Mouse (Mus musculus): ENCODE data around the gene Tmem88. TPM values are rescaled to one million over a fixed set of nuclear protein-coding genes. Genes with fewer than 3 reads are reported as not detected.
A peak's percentile ranks its signal among the peaks of the same experiment; 100 is the strongest.

The Tmem88 gene
- polyA plus RNA-seq, 1 experiment from 2014 or later: 8.7 TPM

DNA sequence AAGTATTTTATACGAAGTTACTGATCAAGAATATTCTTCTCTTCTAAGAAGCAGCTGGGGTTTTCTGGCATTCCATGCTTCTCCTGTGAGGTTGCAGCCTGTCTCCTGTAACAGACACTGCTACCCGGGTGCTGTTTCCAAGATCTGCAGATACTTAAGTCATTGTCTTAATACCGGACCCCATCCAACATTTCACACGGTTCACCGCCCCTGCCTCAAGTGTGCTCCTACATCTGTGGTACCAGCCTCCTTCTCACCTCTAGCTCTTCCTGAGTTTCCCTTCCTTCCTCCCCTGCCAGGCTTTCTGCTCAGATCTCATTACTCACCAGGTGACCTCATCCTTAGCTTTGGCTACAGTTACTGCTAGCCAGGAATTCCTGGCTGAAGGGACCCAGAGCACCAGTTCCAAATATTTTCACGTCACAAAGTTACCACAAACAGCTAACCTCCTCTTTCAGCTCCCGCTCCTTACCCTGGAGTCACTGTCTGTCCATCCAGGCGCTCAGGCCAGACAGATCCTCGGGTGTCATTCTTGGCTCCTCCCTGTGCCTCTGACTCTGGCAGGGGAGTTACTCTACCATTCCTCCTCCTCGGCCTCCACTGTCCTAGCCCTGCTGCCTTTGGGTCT is 15.4 kb downstream of the Tmem88 start:
- peaks cover 6% of the 10 kb centered on the region; the same call in 1 of the 2 replicates for H3K36me3 ChIP-seq
- H3K4me1 ChIP-seq (replicated peaks): no peaks in the 10 kb centered on the region
- no peak for ATAC-seq (ENCODE audit: low FRiP score)
- whole genome bisulfite sequencing: 68% methylated on average over 10 of the region's 10 CpGs
- H3K27ac ChIP-seq: no peak overlapping the region
- no peak overlapping the region for H3K4me2 ChIP-seq
- H3K4me3 ChIP-seq: no peak overlapping the region
- 0 out of 2 replicates have a peak overlapping the region, but pooled peaks have one; percentile 0 for H3K9ac ChIP-seq
- H3K27me3 ChIP-seq: no peaks in the 10 kb centered on the region
- H3K9me3 ChIP-seq: no peaks in the 10 kb centered on the region

DNA sequence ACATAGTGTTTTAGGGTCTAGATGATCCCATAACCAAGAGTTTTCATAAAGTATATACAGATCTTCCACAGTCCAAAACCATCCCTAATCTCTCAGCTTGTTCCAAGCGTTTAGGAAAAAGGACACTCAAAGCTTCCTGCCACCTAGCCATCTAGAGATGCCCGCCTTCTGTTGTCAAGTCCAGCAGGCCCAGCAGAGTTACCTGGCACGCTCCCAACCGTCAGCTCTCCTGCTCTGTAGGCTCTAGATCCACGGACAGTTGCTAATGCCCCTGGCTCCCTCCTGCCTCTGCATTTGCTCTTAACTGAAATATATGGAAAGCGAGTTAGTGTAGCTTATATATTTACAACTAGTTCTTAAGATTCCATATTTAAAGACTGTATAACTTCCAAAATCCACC is 16.7 kb downstream of the Tmem88 start:
- WGBS: 84% methylated on average over 6 of the region's 6 CpGs
- no peak overlapping the region for H3K4me2 ChIP-seq
- H3K9ac ChIP-seq: no peak overlapping the region

DNA sequence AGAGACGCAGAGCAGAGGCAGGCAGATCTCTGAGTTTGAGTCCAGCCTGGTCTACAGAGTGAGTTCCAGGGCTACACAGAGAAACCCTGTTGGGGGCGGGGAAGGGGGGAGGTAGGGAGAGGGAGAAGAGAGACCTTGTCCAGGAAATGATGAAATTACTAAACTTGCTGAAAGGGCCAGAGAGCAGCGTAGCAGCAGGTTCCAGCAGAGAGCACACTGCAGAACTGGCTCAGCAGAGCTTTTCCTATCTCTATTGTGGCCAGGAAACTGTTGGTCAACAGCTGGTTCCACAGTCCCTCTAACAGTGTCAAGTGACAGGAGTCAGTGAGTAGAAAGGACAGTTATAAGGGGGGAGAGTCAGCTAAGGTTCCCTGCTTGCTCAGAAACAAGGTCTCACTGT is 18.4 kb downstream of the Tmem88 start:
- no peak for ATAC-seq (ENCODE audit: low FRiP score)
- Histone ChIP-seq H3K9me3 (no peaks in the 10 kb centered on the region), H3K4me1 (replicated peaks) (no peaks in the 10 kb centered on the region), H3K4me3 (no peak overlapping the region), H3K9ac (no peak overlapping the region), H3K36me3 (peaks cover 10% of the 10 kb centered on the region), H3K27ac (no peak overlapping the region), H3K4me2 (no peak overlapping the region), H3K27me3 (no peaks in the 10 kb centered on the region)
- 92% methylated on average over 3 of the region's 3 CpGs for WGBS

More for the DNA sequence above, 16.7 kb downstream of the Tmem88 start:
- H3K36me3 ChIP-seq: peaks cover 6% of the 10 kb centered on the region; the same call in 1 of the 2 replicates
- H3K4me1 ChIP-seq (replicated peaks): no peaks in the 10 kb centered on the region
- no peaks in the 10 kb centered on the region for H3K27me3 ChIP-seq
- no peaks in the 10 kb centered on the region for H3K9me3 ChIP-seq
- H3K27ac ChIP-seq: no peak overlapping the region
- no peak for ATAC-seq (ENCODE audit: low FRiP score)
- H3K4me3 ChIP-seq: no peak overlapping the region

DNA sequence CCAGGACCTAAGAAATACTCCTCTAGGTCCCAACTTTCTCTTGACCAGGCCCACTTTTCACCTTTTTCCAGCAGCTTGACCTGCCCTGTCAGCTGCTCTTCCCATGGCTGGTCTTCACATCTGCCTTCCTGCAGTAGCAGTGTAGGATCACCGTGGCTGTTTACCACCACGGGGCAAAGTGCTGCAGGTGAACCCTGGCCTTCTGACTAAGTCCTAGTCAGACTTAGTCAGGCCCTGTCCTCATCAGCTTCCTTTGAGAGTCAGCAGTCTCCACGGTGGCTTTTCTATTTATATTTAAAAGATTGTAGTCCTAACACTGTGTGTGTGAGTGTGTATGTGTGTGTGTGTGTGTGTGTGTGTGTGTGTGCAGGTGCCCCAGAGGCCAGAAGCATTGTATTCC is 20.3 kb downstream of the Tmem88 start:
- Histone ChIP-seq H3K4me1 (replicated peaks) (peaks cover 7% of the 10 kb centered on the region), H3K4me3 (no peak overlapping the region), H3K27ac (no peak overlapping the region), H3K9me3 (no peaks in the 10 kb centered on the region), H3K9ac (no peak overlapping the region), H3K27me3 (no peaks in the 10 kb centered on the region), H3K36me3 (peaks cover 21% of the 10 kb centered on the region), H3K4me2 (no peak overlapping the region)
- ATAC-seq (ENCODE audit: low FRiP score): no peak
- 78% methylated on average over 3 of the region's 3 CpGs for WGBS

DNA sequence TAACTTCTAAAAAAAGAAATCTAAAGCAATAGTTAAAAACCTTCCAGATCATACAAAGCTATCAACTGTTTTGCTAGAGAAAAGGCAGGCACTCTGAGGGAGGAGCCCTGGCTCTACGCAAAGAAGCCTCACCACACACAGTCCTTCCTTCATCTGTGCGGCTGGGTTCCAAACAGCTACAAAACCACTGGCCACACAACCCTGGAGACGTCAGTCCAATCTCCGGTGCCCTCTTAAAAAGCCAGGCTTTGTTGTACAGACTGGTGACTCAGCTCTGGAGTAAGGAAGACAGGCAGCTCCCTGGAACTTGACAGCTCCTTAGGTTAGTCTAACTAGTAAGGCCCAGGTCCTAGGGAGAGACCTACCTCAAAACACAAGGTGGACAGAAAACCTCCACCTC is 22.4 kb downstream of the Tmem88 start:
- no peak overlapping the region for H3K4me3 ChIP-seq
- 91% methylated on average over 4 of the region's 4 CpGs for WGBS
- ATAC-seq (ENCODE audit: low FRiP score): no peak
- H3K9me3 ChIP-seq: no peaks in the 10 kb centered on the region
- H3K36me3 ChIP-seq: peaks cover 22% of the 10 kb centered on the region
- no peak overlapping the region for H3K9ac ChIP-seq
- H3K4me2 ChIP-seq: no peak overlapping the region
- no peaks in the 10 kb centered on the region for H3K27me3 ChIP-seq
- H3K27ac ChIP-seq: no peak overlapping the region
- peaks cover 29% of the 10 kb centered on the region for H3K4me1 ChIP-seq (replicated peaks)

DNA sequence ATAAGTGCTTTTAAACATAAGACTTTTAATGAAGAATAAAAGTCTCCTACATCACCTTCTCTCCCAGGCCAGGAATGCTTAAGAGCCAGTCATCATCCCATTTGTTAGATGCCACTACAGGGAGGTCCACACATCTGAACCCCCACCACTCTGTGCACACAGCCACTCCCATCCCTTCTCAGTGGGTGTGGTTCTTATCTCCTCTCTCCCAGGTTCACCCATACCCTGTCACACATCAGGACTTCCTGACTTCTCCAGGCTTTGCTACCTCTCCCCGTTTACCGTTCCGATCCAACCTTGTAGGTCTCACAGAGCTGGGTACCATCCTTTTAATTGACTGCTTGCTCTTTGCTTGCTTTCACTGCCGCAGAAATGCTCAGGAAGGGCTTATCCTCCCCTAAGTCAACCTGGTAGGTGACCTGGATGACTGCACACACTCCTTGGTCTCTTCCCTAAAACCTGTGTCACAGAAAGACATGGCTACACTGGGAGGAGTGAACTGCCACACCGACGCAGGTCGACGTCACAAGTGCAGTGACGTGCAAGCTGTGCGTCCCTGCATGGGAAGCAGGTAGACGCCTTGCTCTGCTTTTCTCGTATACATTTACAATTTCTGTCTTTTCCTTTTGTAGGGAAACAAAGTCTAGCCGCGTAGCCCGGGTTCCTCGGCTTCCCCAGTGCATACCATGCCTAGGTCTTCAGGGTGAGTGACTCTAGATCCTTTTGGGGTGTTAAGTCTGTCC is 24.6 kb downstream of the Tmem88 start:
- Histone ChIP-seq H3K4me2 (0 out of 2 replicates have a peak overlapping the region, but pooled peaks have one; percentile 2), H3K36me3 (peaks cover 16% of the 10 kb centered on the region)
- 93% methylated on average over 16 of the region's 16 CpGs for WGBS

DNA sequence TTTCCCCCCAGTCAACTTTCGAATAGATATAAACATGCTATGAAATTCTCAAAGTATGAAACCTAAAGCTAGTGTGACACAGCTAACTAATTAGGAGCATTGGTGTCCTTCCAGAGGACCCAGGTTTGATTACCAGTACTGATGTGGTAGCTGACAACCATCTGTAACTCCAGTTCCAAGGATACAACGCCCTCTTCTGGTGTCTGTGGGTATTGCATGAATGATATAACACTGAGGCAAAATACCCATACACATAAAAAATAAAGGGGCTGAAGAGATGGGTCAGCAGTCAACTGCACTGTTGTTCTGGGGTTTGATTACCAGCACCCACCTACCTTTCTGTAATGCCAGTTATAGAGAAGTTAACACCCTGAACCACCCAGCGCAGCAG is 25.3 kb downstream of the Tmem88 start:
- peaks cover 39% of the 10 kb centered on the region for H3K4me1 ChIP-seq (replicated peaks)
- peak overlapping the region; percentile 84 for H3K27ac ChIP-seq
- WGBS: 66% methylated on average over 3 of the region's 3 CpGs
- H3K4me3 ChIP-seq: no peak overlapping the region
- H3K4me2 ChIP-seq: no peak overlapping the region
- H3K9ac ChIP-seq: no peak overlapping the region; the same call in 1 of the 2 replicates
- no peaks in the 10 kb centered on the region for H3K27me3 ChIP-seq
- H3K36me3 ChIP-seq: peaks cover 16% of the 10 kb centered on the region
- ATAC-seq (ENCODE audit: low FRiP score): no peak
- H3K9me3 ChIP-seq: no peaks in the 10 kb centered on the region

More for the DNA sequence above, 24.6 kb downstream of the Tmem88 start:
- Histone ChIP-seq H3K27me3 (no peaks in the 10 kb centered on the region), H3K4me3 (no peak overlapping the region), H3K9ac (peak overlapping the region; percentile 35; the same call in 1 of the 2 replicates), H3K27ac (no peak overlapping the region), H3K4me1 (replicated peaks) (peaks cover 35% of the 10 kb centered on the region), H3K9me3 (no peaks in the 10 kb centered on the region)
- no peak for ATAC-seq (ENCODE audit: low FRiP score)

DNA sequence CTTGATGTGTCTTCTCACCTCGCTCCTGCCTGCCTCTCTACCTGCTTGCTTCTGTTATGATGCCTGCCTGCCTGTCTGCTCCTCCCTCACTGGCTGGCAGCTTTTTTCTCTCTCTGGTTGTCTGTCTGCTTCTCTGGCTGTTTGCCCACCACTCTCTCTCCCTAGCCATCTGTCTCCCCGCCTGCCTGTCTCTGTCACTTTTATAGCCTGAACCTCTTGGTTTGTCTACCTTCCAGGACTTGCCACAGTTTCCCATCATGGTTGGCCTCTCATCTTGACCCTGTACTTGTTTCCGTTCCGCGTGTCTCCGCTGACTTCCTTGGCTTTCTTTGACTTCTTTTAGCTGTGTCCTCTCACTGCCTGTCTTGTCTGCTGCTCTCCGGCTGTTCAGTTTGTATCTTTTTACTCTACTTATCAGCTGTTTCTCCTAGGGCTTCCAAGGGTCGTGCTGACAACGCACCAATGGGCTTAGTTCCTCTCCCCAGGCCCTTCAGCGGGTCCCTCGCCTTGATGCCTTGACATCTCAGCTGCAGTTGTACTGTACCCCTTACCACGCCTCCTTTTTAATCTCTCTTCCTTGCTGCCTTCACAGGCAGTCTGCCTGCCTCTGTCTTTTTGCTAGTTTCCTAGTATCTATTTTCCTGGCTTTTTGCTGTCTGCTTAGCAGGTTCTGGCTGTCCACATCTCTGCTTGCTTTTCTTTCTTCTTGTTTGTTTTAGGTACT is 25.8 kb downstream of the Tmem88 start:
- Histone ChIP-seq H3K27me3 (no peaks in the 10 kb centered on the region), H3K9ac (peak overlapping the region; percentile 53; the same call in 1 of the 2 replicates), H3K4me3 (peak overlapping the region; percentile 7; the same call in 1 of the 2 replicates), H3K36me3 (peaks cover 16% of the 10 kb centered on the region), H3K27ac (peak overlapping the region; percentile 84), H3K4me2 (peak overlapping the region; percentile 40), H3K9me3 (no peaks in the 10 kb centered on the region), H3K4me1 (replicated peaks) (peaks cover 45% of the 10 kb centered on the region)
- ATAC-seq (ENCODE audit: low FRiP score): no peak
- WGBS: 35% methylated on average over 12 of the region's 12 CpGs

DNA sequence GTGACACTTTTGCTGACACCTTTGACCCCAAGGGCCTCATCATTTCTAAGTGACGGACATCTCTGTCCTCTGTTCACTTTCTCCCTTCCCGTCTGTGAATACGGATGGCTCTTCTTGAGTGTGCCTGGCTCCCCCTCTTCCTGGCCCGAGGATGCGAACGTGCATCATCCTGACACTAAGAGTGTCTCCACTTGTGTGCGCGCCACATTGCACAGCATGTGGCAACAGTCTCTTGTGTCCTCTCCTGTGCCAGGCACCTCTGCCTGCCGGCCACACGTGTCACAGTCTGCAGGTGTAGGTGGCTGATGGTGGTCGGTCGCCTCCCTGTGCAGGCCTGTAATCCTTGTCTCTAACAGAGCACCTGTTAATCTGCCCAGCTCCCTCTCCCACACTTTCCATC is 26.4 kb downstream of the Tmem88 start:
- no peaks in the 10 kb centered on the region for H3K9me3 ChIP-seq
- no peaks in the 10 kb centered on the region for H3K27me3 ChIP-seq
- peak overlapping the region; percentile 7; the same call in 1 of the 2 replicates for H3K4me3 ChIP-seq
- WGBS: 15% methylated on average over 12 of the region's 12 CpGs
- H3K9ac ChIP-seq: peak overlapping the region; percentile 53
- peak overlapping the region; percentile 40 for H3K4me2 ChIP-seq
- ATAC-seq (ENCODE audit: low FRiP score): no peak; the same call in 1 of the 2 replicates
- H3K36me3 ChIP-seq: peaks cover 16% of the 10 kb centered on the region
- H3K4me1 ChIP-seq (replicated peaks): peaks cover 45% of the 10 kb centered on the region
- H3K27ac ChIP-seq: peak overlapping the region; percentile 84

DNA sequence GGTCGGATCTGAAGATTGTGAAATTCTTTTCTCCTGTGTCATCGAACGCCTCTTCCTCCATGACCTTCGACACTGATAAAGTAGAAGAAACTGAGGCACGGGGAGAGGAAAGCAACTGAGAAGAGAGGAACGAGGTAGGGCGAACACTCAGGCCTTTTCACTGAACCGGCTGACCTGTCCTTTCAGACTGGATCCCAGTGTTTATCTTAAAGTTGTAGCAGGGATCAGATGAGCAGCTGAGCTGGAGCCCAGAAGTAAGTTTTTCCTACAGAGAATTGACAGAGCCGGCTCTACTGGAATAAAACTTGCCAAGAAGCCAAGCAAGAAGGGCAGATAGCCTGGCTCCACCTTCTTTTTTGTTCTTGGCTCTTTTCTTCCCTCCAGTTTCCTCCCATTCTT is 27.2 kb downstream of the Tmem88 start:
- no peak for ATAC-seq (ENCODE audit: low FRiP score)
- WGBS: 8% methylated on average over 9 of the region's 9 CpGs
- Histone ChIP-seq H3K4me2 (peak overlapping the region; percentile 40), H3K36me3 (peaks cover 16% of the 10 kb centered on the region), H3K9ac (peak overlapping the region; percentile 53), H3K4me3 (peak overlapping the region; percentile 17), H3K27me3 (no peaks in the 10 kb centered on the region), H3K27ac (peak overlapping the region; percentile 84), H3K4me1 (replicated peaks) (peaks cover 50% of the 10 kb centered on the region), H3K9me3 (no peaks in the 10 kb centered on the region)

DNA sequence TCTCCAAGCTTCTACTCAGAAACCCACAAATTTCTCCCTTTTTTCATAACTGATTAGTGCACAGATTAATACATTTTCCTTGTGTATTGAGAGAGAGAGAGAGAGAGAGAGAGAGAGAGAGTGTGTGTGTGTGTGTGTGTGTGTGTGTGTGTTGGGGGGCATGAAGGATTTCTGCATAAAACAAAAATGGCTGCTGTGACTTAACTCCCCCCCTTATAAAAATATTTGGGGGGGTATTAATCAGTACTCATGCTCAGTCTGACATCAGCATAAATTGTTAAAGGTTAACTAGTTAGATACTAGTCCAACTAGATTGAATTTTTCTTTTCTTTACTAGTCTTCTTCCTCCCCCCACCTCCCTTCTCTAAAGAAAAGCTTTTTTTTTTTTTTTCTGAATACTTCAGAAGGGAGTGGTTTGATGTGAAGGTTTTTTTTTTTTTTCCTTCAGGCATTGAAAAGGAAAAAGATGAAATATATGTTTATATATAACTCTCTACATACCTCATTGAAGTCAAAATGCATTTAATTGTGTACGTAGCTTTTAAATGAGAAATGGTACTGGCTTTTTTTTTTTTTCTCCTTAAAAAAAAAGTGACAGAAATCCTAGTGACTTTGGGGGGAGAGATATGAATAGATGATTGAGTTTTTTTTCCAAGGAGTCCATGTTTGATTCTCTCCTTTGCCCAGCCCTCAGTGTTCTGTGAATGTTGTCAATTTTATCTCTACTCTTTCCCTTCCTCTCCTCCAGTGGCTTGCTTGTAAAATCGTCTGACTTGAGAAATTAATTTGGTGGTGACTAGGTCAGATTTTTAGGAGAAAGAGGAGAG is 27.8 kb downstream of the Tmem88 start:
- peak overlapping the region; percentile 96 for H3K4me3 ChIP-seq
- no peak for ATAC-seq (ENCODE audit: low FRiP score)
- H3K9me3 ChIP-seq: no peaks in the 10 kb centered on the region
- H3K27me3 ChIP-seq: no peaks in the 10 kb centered on the region
- H3K27ac ChIP-seq: peak overlapping the region; percentile 100
- 10% methylated on average over 2 of the region's 2 CpGs for WGBS
- H3K4me1 ChIP-seq (replicated peaks): peaks cover 56% of the 10 kb centered on the region
- peaks cover 12% of the 10 kb centered on the region; the same call in 1 of the 2 replicates for H3K36me3 ChIP-seq
- H3K9ac ChIP-seq: peak overlapping the region; percentile 100
- peak overlapping the region; percentile 94 for H3K4me2 ChIP-seq

Measured in hindbrain, embryonic 13.5 days (tissue).